Mouse (Mus musculus) heart, adult 18-20 months (tissue): ENCODE data around the gene Gm49721. TPM values are rescaled to one million over a fixed set of nuclear protein-coding genes. Genes with fewer than 3 reads are reported as not detected.
A peak's percentile ranks its signal among the peaks of the same experiment; 100 is the strongest.
"Not testable (repeated sequence)": the region's sequence is repeated elsewhere in the genome, so short reads cannot be mapped to it uniquely, and the experiment has no call there.

Experiments used
- DNase-seq, 2 experiments: peaks; one replicate each; pipeline ENCODE4 v3.0.0; 2021 to 2022; ENCODE audit warnings: mixed read lengths in 1 of 2
- total RNA-seq, 2 experiments: library from RNA; stranded (reverse); gene quantifications; 2 replicates each; pipeline ENCODE4 v1.2.3; 2021

The Gm49721 gene
- total RNA-seq, 2 experiments from 2014 or later = not detected

- not testable (repeated sequence) for DNase-seq
These were observed 96.8 kb downstream of the Gm49721 start for GRCm38 (mm10) chr17:7075519-7075918.

GRCm38 (mm10) chr17:7079558-7079957, 100.9 kb downstream of the Gm49721 start:
- DNase-seq = peak; percentile 38 to 81

GRCm38 (mm10) chr17:7084523-7084922, 105.8 kb downstream of the Gm49721 start:
- not testable (repeated sequence) for DNase-seq

- DNase-seq = not testable (repeated sequence)
These were observed 106.9 kb downstream of the Gm49721 start for GRCm38 (mm10) chr17:7085469-7086168.

- not testable (repeated sequence) for DNase-seq
These were observed 108.1 kb downstream of the Gm49721 start for GRCm38 (mm10) chr17:7086836-7087235.

Other genes starting within 250 kb of the Gm49721 start
- 10 to 100 TPM; 32.5 to 36.9 TPM for gene Ezr, start 196.1 kb upstream of the Gm49721 start, total RNA-seq
- gene Rsph3b, start 30.2 kb upstream of the Gm49721 start, total RNA-seq = 10 to 100 TPM; 58.5 to 59.3 TPM
- 1 to 10 TPM; 9.3 to 9.7 TPM for gene Tagap1, start 17.7 kb upstream of the Gm49721 start, total RNA-seq
- 100 to 1,000 TPM; 187 to 203 TPM for gene Rnaset2b, start 8.3 kb upstream of the Gm49721 start, total RNA-seq
- gene Gm1604a, start 46.7 kb downstream of the Gm49721 start, total RNA-seq = not detected
- gene Rps6ka2, start 191.2 kb downstream of the Gm49721 start, total RNA-seq = 10 to 100 TPM; 38.6 to 49.2 TPM